Comparison of ENCODE assay signal across 12 mouse cellular contexts in genomic region chr16:38033071-38033470, GRCm38 (mm10). TPM values are rescaled to one million over a fixed set of nuclear protein-coding genes. Genes with fewer than 3 reads are reported as not detected.
DNase-seq lines count a peak whose midpoint lies in the region; TF ChIP-seq lines count a peak whose summit lies in the region.
"Had no signal": no experiment of that assay in that cellular context is flagged by ENCODE, and none has a peak within 500 bp of the region (broad histone marks: within the 10 kb centered on the region; RNA-seq: fewer than 3 reads in every experiment).

No protein-coding gene starts in this region.

- no peak overlapping the region for H3K9ac ChIP-seq in CH12.LX (ENCODE audit: insufficient read depth, low read depth)
- H3K9ac ChIP-seq: embryonic facial prominence, embryonic 12.5 days; stomach, embryonic 15.5 days had no signal

- no peak overlapping the region for H3K4me2 ChIP-seq in CH12.LX (ENCODE audit: insufficient read depth, low read depth, poor library complexity, severe bottlenecking)
- H3K4me2 ChIP-seq: embryonic facial prominence, embryonic 12.5 days; stomach, embryonic 15.5 days had no signal

- TF ChIP-seq EP300 in CH12.LX (IDR thresholded peaks at IDR 0.05; ENCODE audit: low read length) = no peak

- no peak for TF ChIP-seq POLR2A in CH12.LX (IDR thresholded peaks at IDR 0.05; ENCODE audit: low read depth, low read length)
- TF ChIP-seq POLR2A in brain, embryonic 14.5 days (IDR thresholded peaks at IDR 0.05; ENCODE audit: borderline replicate concordance, extremely low read depth, insufficient read depth, insufficient read length, poor library complexity, severe bottlenecking) = no peak

- H3K4me1 ChIP-seq in CH12.LX (ENCODE audit: control insufficient read depth in 1 of 2, insufficient read depth in 2 of 2) = peaks cover 0 to 6% of the 10 kb centered on the region in 2 experiments; a peak in 1 of 4 replicates
- H3K4me1 ChIP-seq: embryonic facial prominence, embryonic 12.5 days; stomach, embryonic 15.5 days had no signal

- H3K27ac ChIP-seq in CH12.LX (ENCODE audit: insufficient read depth, low read depth) = no peak overlapping the region
- H3K27ac ChIP-seq: embryonic facial prominence, embryonic 12.5 days; stomach, embryonic 15.5 days had no signal

- no peaks in the 10 kb centered on the region for H3K79me2 ChIP-seq in CH12.LX (replicated peaks; ENCODE audit: control insufficient read depth, extremely low read depth, insufficient read depth, poor library complexity, severe bottlenecking)

- H3K9me3 ChIP-seq in CH12.LX (replicated peaks; ENCODE audit: low read length) = no peaks in the 10 kb centered on the region
- H3K9me3 ChIP-seq: embryonic facial prominence, embryonic 12.5 days; stomach, embryonic 15.5 days had no signal

- peak; percentile 15 to 16 for DNase-seq in kidney, adult 8-10 months
- DNase-seq in kidney, adult 11 months = no peak
- peak; percentile 21 for DNase-seq in CH12.LX (ENCODE audit: extremely low read depth)
- peak; percentile 6 for DNase-seq in brain, embryonic 14.5 days (ENCODE audit: low read depth)
- peak; percentile 13 for DNase-seq in naive thymus-derived CD4-positive, alpha-beta T cell, adult 2 months (ENCODE audit: low read depth)
- DNase-seq in spleen, postnatal 36 days (ENCODE audit: low spot score in 2 of 2) = no peak
- no peak for DNase-seq in right cerebral cortex, postnatal 36 days (ENCODE audit: low spot score in 2 of 2)
- DNase-seq: adrenal gland, postnatal 10 days; cerebellum, adult 2 months; lung, postnatal 14 days had no signal

- in situ Hi-C loops in CH12.LX (cut with MboI; ENCODE audit: low pct_ligation_motif_present, low pct_unique_long_range_greater_than_20kb, low sequenced_read_pairs) = no loop called here

- H3K36me3 ChIP-seq in CH12.LX (replicated peaks in 1 of 2; ENCODE audit: control insufficient read depth in 1 of 2, insufficient read depth in 1 of 2, low read length in 1 of 2) = no peaks in the 10 kb centered on the region
- H3K36me3 ChIP-seq: embryonic facial prominence, embryonic 12.5 days; stomach, embryonic 15.5 days had no signal

- TF ChIP-seq RAD21 in CH12.LX (IDR thresholded peaks at IDR 0.05; ENCODE audit: low read depth, low read length) = peak; percentile 61

- TF ChIP-seq CTCF in CH12.LX (conservative IDR thresholded peaks at IDR 0.05 in 1 of 2, IDR thresholded peaks at IDR 0.05 in 1 of 2; ENCODE audit: low read depth in 2 of 2, low read length in 2 of 2) = peak in 1 of 2 experiments; percentile 71; a peak in 2 of 4 replicates
- TF ChIP-seq CTCF in brain, embryonic 14.5 days (IDR thresholded peaks at IDR 0.05; ENCODE audit: borderline replicate concordance, extremely low read depth, insufficient read depth, insufficient read length) = no peak; the same call in 1 of the 2 replicates

- no peak overlapping the region for H3K4me3 ChIP-seq in CH12.LX (replicated peaks in 1 of 3; ENCODE audit: low read depth in 2 of 3, low read length in 2 of 3, poor library complexity in 1 of 3)
- H3K4me3 ChIP-seq: embryonic facial prominence, embryonic 12.5 days; stomach, embryonic 15.5 days had no signal

- no peaks in the 10 kb centered on the region for H3K27me3 ChIP-seq in CH12.LX (replicated peaks)
- H3K27me3 ChIP-seq: embryonic facial prominence, embryonic 12.5 days; stomach, embryonic 15.5 days had no signal

- dilution Hi-C loops in CH12.LX (cut with MboI; ENCODE audit: extremely low pct_ligation_motif_present, extremely low pct_unique_long_range_greater_than_20kb, low sequenced_read_pairs) = no loop called here

TF ChIP-seq in CH12.LX, 34 proteins besides CTCF, POLR2A, EP300 and RAD21:
- no peak for TF ChIP-seq MEF2A (IDR thresholded peaks at IDR 0.05; ENCODE audit: borderline replicate concordance, low read depth, low read length)
- TF ChIP-seq SMC3 (IDR thresholded peaks at IDR 0.05; ENCODE audit: low read depth, low read length) = peak; percentile 77
TF ChIP-seq in CH12.LX: peak in this region for 1.

RNA-seq across cellular contexts. Expression of gene Gsk3b, which starts 55.7 kb away (rescaled TPM):
- total RNA-seq in CH12.LX (2012; rRNA removed) (15.5 and 15.9 TPM in 2 replicates), CH12.LX (2014; rRNA removed) (6.1 and 6.8 TPM in 2 replicates)
- polyA plus RNA-seq in CH12.LX (2012; ENCODE audit: insufficient read length, low read depth) = 27.4 and 30.8 TPM in 2 replicates
- polyA plus RNA-seq in brain, embryonic 14.5 days (2012; rRNA removed) = 38.4 and 72.8 TPM in 2 replicates

Comparison
In these comparisons a context has a peak if more than half of its experiments do, and no peak if none do; other contexts are left out.
1. DNase-seq: peak in kidney, adult 8-10 months (2 of 2), CH12.LX (single experiment), brain, embryonic 14.5 days (single experiment) and naive thymus-derived CD4-positive, alpha-beta T cell, adult 2 months (single experiment); none in kidney, adult 11 months (single experiment), spleen, postnatal 36 days (0 of 2) and right cerebral cortex, postnatal 36 days (0 of 2).